Mouse (Mus musculus) midbrain, postnatal 0 days (tissue): ENCODE results near the gene Nap1l4. TPM values are rescaled to one million over a fixed set of nuclear protein-coding genes. Genes with fewer than 3 reads are reported as not detected.
A peak's percentile ranks its signal among the peaks of the same experiment; 100 is the strongest.

Experiments
- ATAC-seq: fragments of 200-750 bp; cut with Nextera tagmentation; 2 replicates; pipeline ENCODE4 v1.8.0; 2017; ENCODE audit warnings: moderate number of reproducible peaks, mild to moderate bottlenecking, moderate TSS enrichment, moderate library complexity; ENCODE audit not compliant: low FRiP score
- DNase-seq: peaks from one replicate; pipeline ENCODE4 v3.0.0-alpha.2; 2015; ENCODE audit warnings: low spot score
- H3K27ac ChIP-seq: fragments of 300-500 bp; sonication (generic); 2 replicates; pipeline ENCODE4 v1.5.1; 2014; ENCODE audit warnings: low read depth, mild to moderate bottlenecking, low read length, mixed read lengths
- H3K27me3 ChIP-seq: fragments of 300-500 bp; sonication (generic); 2 replicates; pipeline ENCODE4 v1.6.1; 2014; ENCODE audit warnings: low read length, control low read depth, mixed read lengths; ENCODE audit not compliant: insufficient read depth
- H3K36me3 ChIP-seq: fragments of 300-500 bp; sonication (generic); 2 replicates; pipeline ENCODE4 v1.6.1; 2014; ENCODE audit warnings: low read length, control low read depth, mixed read lengths; ENCODE audit not compliant: insufficient read depth
- H3K4me1 ChIP-seq: fragments of 300-500 bp; sonication (generic); 2 replicates; pipeline ENCODE4 v1.6.1; 2014; ENCODE audit warnings: mild to moderate bottlenecking, control low read depth, antibody characterized with exemption, low read length, mixed read lengths; ENCODE audit not compliant: insufficient read depth
- H3K4me2 ChIP-seq: fragments of 300-500 bp; sonication (generic); 2 replicates; pipeline ENCODE4 v1.6.1; 2014; ENCODE audit warnings: low read depth, mild to moderate bottlenecking, low read length, mixed read lengths; ENCODE audit not compliant: poor library complexity, severe bottlenecking
- H3K4me3 ChIP-seq: fragments of 300-500 bp; sonication (generic); 2 replicates; pipeline ENCODE4 v1.5.1; 2014; ENCODE audit warnings: low read depth, mild to moderate bottlenecking, low read length, moderate library complexity
- H3K9ac ChIP-seq: fragments of 300-500 bp; sonication (generic); replicated peaks from 2 replicates; pipeline ENCODE4 v1.6.1; 2014; ENCODE audit warnings: mild to moderate bottlenecking, low read length, moderate library complexity, mixed read lengths; ENCODE audit not compliant: poor library complexity, severe bottlenecking
- H3K9me3 ChIP-seq: fragments of 300-500 bp; sonication (generic); 2 replicates; pipeline ENCODE4 v1.6.1; 2016; ENCODE audit warnings: low read length, control low read depth
- CTCF ChIP-seq: IDR thresholded peaks from 2 replicates; pipeline ENCODE4 v1.5.1; 2016; ENCODE audit warnings: antibody characterized with exemption, mild to moderate bottlenecking
- WGBS: fragments of 180-500 bp; shearing (Covaris S2); extraction: QIAGEN DNeasy Blood & Tissue Kit; methylation state at CpG from one replicate; pipeline ENCODE4 v1.1.7; 2014; 5-methylcytosine and 5-hydroxymethylcytosine counted together
- polyA plus RNA-seq: library from polyadenylated mRNA; unstranded; fragments of >200 nt; fragmentation: Nextera tagmentation; extraction: Ambion mirVana; gene quantifications from 2 replicates; pipeline ENCODE4 v1.2.1, GENCODE M21; 2015
- total RNA-seq: library from RNA; depleted of rRNA; stranded (reverse); fragments of >200 nt; gene quantifications from 2 replicates; pipeline ENCODE4 v1.2.3, GENCODE M21; 2014

The Nap1l4 gene
- total and polyA plus RNA-seq, 2 experiments from 2014 or later, result 138 to 263 TPM

DNA sequence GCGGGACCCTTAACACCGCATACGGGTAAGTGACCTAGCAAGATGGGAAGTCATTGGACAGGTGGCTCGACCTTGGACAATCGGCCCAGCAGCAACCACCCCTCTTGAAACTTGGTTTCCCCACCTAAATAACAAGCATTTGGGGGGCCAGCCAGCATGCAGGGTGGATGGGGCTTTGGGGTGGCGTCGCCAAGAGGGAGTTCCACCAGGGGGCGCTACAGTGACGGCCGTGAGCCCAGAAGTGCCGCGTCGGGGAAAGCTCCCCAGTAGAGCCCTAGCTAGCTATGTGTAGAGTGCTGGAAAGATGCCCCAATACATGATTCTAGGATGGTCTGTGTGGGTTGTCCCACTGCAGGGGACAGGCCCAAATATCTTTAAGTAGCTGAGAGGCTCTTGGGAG lies 68.4 kb downstream of the Nap1l4 start:
- no peaks in the 10 kb centered on the region for H3K4me1 ChIP-seq
- no peak for ATAC-seq
- DNase-seq, result peak; percentile 43
- peaks cover 3% of the 10 kb centered on the region; the same call in 1 of the 2 replicates for H3K27me3 ChIP-seq
- peak; percentile 58 for TF ChIP-seq CTCF
- 38% methylated on average over 13 of the region's 13 CpGs for WGBS
- no peak overlapping the region for H3K4me3 ChIP-seq
- H3K27ac ChIP-seq, result no peak overlapping the region
- no peaks in the 10 kb centered on the region for H3K9me3 ChIP-seq
- no peak overlapping the region for H3K9ac ChIP-seq
- H3K4me2 ChIP-seq, result no peak overlapping the region
- no peaks in the 10 kb centered on the region for H3K36me3 ChIP-seq

DNA sequence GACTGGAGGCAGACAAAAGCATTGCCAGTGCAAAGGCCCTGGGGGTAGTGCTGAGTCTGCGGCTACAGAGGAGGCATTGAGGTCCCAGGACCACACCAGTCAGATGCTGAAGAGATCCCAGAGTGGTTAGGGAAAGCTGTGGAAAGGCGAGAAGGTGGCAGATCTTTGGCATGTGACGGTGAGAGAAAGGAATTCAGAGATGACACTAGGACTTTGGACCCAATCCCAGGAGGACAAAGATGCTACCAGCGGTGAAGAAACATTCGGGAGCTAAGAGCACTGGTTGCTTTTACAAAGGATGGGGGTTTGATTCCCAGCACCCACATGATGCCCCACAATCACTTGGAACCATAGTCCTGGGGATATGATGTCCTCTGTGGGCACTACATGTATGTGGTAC lies 71.1 kb downstream of the Nap1l4 start:
- WGBS, result 91% methylated on average over 5 of the region's 5 CpGs
- peaks cover 3% of the 10 kb centered on the region; the same call in 1 of the 2 replicates for H3K27me3 ChIP-seq
- TF ChIP-seq CTCF, result no peak
- no peaks in the 10 kb centered on the region for H3K4me1 ChIP-seq
- no peak overlapping the region for H3K27ac ChIP-seq
- H3K4me3 ChIP-seq, result no peak overlapping the region
- H3K9me3 ChIP-seq, result no peaks in the 10 kb centered on the region
- no peak overlapping the region for H3K4me2 ChIP-seq
- H3K36me3 ChIP-seq, result no peaks in the 10 kb centered on the region
- no peak for DNase-seq
- no peak overlapping the region for H3K9ac ChIP-seq
- no peak for ATAC-seq

DNA sequence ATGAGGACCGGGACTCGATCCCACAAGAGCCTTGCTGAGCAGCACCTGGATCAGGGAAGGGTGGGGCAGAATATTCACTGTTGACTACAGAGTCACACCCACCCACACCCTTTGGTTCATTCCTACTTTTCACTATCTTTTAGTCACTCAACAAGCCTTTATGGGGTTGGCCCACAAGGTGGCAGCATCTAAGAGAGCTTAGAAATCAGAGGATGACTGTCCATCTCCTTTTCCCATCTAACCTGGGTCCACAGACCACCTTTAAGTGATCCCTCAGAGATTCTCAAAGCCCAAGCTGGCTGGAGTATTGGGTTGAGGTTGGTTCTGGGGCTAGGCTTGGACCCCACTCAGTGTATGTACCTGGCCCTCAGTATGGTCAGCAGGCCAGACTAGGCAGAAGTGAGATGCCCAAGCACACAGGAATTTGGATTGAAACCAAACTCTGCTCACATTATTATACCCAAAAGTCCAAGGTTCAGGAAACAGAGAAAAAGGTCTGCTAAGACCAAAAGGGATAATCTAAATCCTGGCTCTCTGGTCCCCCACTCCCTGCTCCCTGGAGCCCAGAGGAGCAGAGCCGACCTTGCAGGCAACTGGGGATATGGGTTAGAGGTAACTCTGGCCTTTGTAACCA lies 72.1 kb downstream of the Nap1l4 start:
- Histone ChIP-seq H3K4me1 (no peaks in the 10 kb centered on the region), H3K9ac (no peak overlapping the region), H3K27ac (no peak overlapping the region), H3K36me3 (no peaks in the 10 kb centered on the region), H3K4me3 (no peak overlapping the region), H3K9me3 (no peaks in the 10 kb centered on the region), H3K27me3 (peaks cover 3% of the 10 kb centered on the region; the same call in 1 of the 2 replicates), H3K4me2 (no peak overlapping the region)
- peak; percentile 13; the same call in 1 of the 2 replicates for TF ChIP-seq CTCF
- ATAC-seq, result no peak
- WGBS, result 86% methylated on average over 3 of the region's 3 CpGs
- no peak for DNase-seq

DNA sequence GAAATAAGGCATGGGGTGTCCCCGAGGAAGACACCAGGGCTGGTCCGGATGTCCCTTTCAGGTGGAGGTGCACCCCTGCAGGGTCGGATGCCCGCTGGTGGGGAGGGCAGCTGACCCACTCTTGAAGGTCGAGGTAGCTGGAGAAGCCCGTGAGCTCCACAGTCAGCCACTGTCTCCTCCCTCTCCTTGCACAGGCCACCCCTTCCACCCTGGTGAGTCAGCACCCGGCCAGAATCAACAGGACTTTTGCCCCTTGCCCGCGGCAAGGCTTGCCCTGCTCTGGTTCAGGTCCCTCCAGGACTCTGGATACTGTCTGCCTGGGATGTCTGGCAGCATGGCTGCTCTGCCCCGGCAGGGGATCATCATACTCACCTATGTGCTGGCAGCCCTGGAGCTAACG lies 73.0 kb downstream of the Nap1l4 start:
- no peak for TF ChIP-seq CTCF
- WGBS, result 82% methylated on average over 11 of the region's 11 CpGs
- Histone ChIP-seq H3K4me1 (no peaks in the 10 kb centered on the region), H3K36me3 (no peaks in the 10 kb centered on the region), H3K4me3 (no peak overlapping the region), H3K27me3 (peaks cover 2% of the 10 kb centered on the region; the same call in 1 of the 2 replicates), H3K4me2 (no peak overlapping the region), H3K9me3 (no peaks in the 10 kb centered on the region), H3K27ac (no peak overlapping the region), H3K9ac (no peak overlapping the region)
- ATAC-seq, result no peak
- no peak for DNase-seq

DNA sequence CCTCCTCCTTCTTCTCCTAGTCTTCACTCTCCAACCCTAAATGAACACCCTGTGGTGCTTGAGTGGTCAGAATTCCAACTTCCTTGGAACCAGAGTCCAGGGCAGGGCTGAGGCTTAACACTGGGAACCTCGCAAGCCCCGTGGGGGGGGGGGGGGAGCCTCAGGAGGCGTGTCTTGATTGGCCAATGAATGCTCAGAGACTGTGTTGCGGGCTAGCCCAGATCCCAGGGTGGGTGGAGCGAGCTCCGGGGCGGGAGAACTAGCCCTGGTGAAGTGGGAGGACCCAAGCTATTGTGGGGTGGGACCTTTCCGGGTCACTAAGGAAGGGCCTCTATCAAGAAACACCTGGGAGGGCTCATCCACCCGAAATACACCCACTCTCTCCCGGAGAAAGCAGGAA lies 74.1 kb downstream of the Nap1l4 start:
- Histone ChIP-seq H3K4me1 (no peaks in the 10 kb centered on the region), H3K4me3 (no peak overlapping the region), H3K9me3 (no peaks in the 10 kb centered on the region), H3K36me3 (no peaks in the 10 kb centered on the region), H3K4me2 (no peak overlapping the region), H3K27me3 (no peaks in the 10 kb centered on the region), H3K27ac (no peak overlapping the region), H3K9ac (no peak overlapping the region)
- DNase-seq (no peak), ATAC-seq (no peak)
- no peak for TF ChIP-seq CTCF
- 27% methylated on average over 10 of the region's 10 CpGs for WGBS

DNA sequence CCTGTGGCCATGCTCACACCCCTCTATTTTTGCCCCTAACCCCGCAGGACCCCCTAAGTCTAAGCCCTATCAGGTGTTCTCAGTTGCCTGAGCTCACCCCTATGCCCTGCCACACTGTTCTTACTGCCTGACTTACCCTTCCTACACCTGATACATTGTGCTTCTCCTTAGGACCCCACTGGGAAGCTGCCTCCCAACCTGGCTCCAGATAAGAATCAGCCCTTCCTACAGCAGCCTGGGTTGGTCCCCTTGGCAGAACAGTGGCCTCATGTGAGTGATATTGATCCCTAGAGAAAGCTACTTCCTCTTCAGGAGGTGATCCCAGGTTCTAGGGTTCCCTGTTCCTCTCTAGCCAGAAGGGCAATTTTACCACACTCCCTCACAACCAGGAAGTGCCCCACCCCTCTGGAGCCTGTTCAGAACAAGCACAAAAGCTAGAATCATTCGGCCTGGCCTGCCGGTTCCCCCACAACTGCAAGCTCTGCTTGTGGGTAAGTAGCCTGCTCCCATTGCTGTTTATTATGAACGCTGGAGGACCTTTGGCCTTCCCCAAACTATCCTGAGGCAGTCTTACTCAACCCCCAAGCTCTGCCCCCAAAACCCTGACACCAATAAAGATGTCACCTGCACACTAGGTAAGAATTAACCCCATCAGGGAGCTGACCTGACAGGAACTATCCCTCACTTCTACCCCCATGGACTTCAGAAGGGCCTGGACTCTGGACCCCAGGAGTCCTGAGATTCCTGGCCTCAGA lies 75.4 kb downstream of the Nap1l4 start, which contains the start of gene Slc22a18:
Slc22a18 (plus strand) TSS at position 390 of the 755 bp plus-strand sequence.
- Histone ChIP-seq H3K9ac (no peak within 1 kb of the TSS), H3K36me3 (no peaks in the 10 kb centered on the region), H3K27ac (no peak within 1 kb of the TSS), H3K9me3 (no peaks in the 10 kb centered on the region), H3K4me3 (no peak within 1 kb of the TSS), H3K4me2 (no peak within 1 kb of the TSS), H3K4me1 (no peaks in the 10 kb centered on the region), H3K27me3 (no peaks in the 10 kb centered on the region)
- ATAC-seq (no peak), DNase-seq (no peak)
- WGBS, result 43% methylated on average over 4 of the region's 4 CpGs
- no peak for TF ChIP-seq CTCF
